In genomic region chr17:85616526-85617500, GRCm38 (mm10) we compare ENCODE assay signal across 19 mouse cellular contexts. TPM values are rescaled to one million over a fixed set of nuclear protein-coding genes. Genes with fewer than 3 reads are reported as not detected.
DNase-seq lines count a peak whose midpoint lies in the region; ATAC-seq and TF ChIP-seq lines count a peak whose summit lies in the region.
"Had no signal": no experiment of that assay in that cellular context is flagged by ENCODE, and none has a peak within 500 bp of the region (broad histone marks: within the 10 kb centered on the region; RNA-seq: fewer than 3 reads in every experiment).

No protein-coding gene starts in this region.

- intact Hi-C loops in gastrocnemius, postnatal 36 days (cut with DNase I) = no loop called here

- no peak for TF ChIP-seq CTCF in liver, postnatal 0 days (IDR thresholded peaks at IDR 0.05; ENCODE audit: low read depth)

- peaks cover 100% of the 10 kb centered on the region for H3K27me3 ChIP-seq in neural tube, embryonic 15.5 days (replicated peaks)
- peaks cover 99% of the 10 kb centered on the region for H3K27me3 ChIP-seq in embryonic facial prominence, embryonic 14.5 days (replicated peaks; ENCODE audit: control insufficient read depth, insufficient read depth, low read length)
- H3K27me3 ChIP-seq in limb, embryonic 11.5 days (ENCODE audit: control insufficient read depth, insufficient read depth, low read length) = peaks cover 100% of the 10 kb centered on the region
- peaks cover 97% of the 10 kb centered on the region for H3K27me3 ChIP-seq in intestine, embryonic 16.5 days (replicated peaks; ENCODE audit: control insufficient read depth, insufficient read depth, low read length)
- H3K27me3 ChIP-seq in liver, postnatal 0 days (ENCODE audit: insufficient read depth, low read length) = peaks cover 100% of the 10 kb centered on the region

- H3K4me3 ChIP-seq in neural tube, embryonic 15.5 days (replicated peaks) = no peak overlapping the region; the same call in 1 of the 2 replicates
- H3K4me3 ChIP-seq in embryonic facial prominence, embryonic 14.5 days (ENCODE audit: low read depth, low read length) = peak overlapping the region; percentile 38
- H3K4me3 ChIP-seq in limb, embryonic 11.5 days (ENCODE audit: low read depth, low read length) = no peak overlapping the region
- no peak overlapping the region for H3K4me3 ChIP-seq in intestine, embryonic 16.5 days (ENCODE audit: low read length)
- H3K4me3 ChIP-seq in liver, postnatal 0 days (ENCODE audit: low read depth, low read length) = no peak overlapping the region

- under 1% methylated on average over 41 of the region's 41 CpGs for WGBS in neural tube, embryonic 15.5 days
- 1% methylated on average over 41 of the region's 41 CpGs for WGBS in embryonic facial prominence, embryonic 14.5 days
- under 1% methylated on average over 41 of the region's 41 CpGs for WGBS in limb, embryonic 11.5 days
- WGBS in intestine, embryonic 16.5 days = under 1% methylated on average over 41 of the region's 41 CpGs
- WGBS in liver, postnatal 0 days (ENCODE audit: insufficient replicate concordance) = 4% methylated on average over 41 of the region's 41 CpGs

- no peak overlapping the region for H3K4me2 ChIP-seq in neural tube, embryonic 15.5 days
- peak overlapping the region; percentile 43; the same call in 1 of the 2 replicates for H3K4me2 ChIP-seq in embryonic facial prominence, embryonic 14.5 days (ENCODE audit: low read depth, low read length)
- no peak overlapping the region for H3K4me2 ChIP-seq in limb, embryonic 11.5 days (ENCODE audit: low read depth, severe bottlenecking)
- H3K4me2 ChIP-seq in intestine, embryonic 16.5 days (ENCODE audit: low read depth, low read length) = no peak overlapping the region
- no peak overlapping the region for H3K4me2 ChIP-seq in liver, postnatal 0 days (ENCODE audit: low read depth, low read length)

- H3K36me3 ChIP-seq in neural tube, embryonic 15.5 days = no peaks in the 10 kb centered on the region
- H3K36me3 ChIP-seq in embryonic facial prominence, embryonic 14.5 days (ENCODE audit: control insufficient read depth, insufficient read depth, low read length) = no peaks in the 10 kb centered on the region
- no peaks in the 10 kb centered on the region for H3K36me3 ChIP-seq in limb, embryonic 11.5 days (ENCODE audit: control insufficient read depth, insufficient read depth, low read length)
- H3K36me3 ChIP-seq in intestine, embryonic 16.5 days (ENCODE audit: control insufficient read depth, insufficient read depth, low read length) = no peaks in the 10 kb centered on the region
- H3K36me3 ChIP-seq in liver, postnatal 0 days (replicated peaks; ENCODE audit: insufficient read depth, low read length) = no peaks in the 10 kb centered on the region

- ATAC-seq in neural tube, embryonic 15.5 days (ENCODE audit: low FRiP score) = no peak
- no peak for ATAC-seq in embryonic facial prominence, embryonic 14.5 days (ENCODE audit: low read depth)
- ATAC-seq in limb, embryonic 11.5 days (ENCODE audit: insufficient number of reproducible peaks, low FRiP score, low TSS enrichment, low read depth) = no peak
- no peak for ATAC-seq in intestine, embryonic 16.5 days
- no peak for ATAC-seq in liver, postnatal 0 days
- ATAC-seq: inflammation-experienced regulatory T-cells, adult 6 months; lung, postnatal 0 days; Patski had no signal

- H3K4me1 ChIP-seq in neural tube, embryonic 15.5 days = peaks cover 26% of the 10 kb centered on the region
- peaks cover 15% of the 10 kb centered on the region; the same call in 1 of the 2 replicates for H3K4me1 ChIP-seq in embryonic facial prominence, embryonic 14.5 days (ENCODE audit: control insufficient read depth, insufficient read depth, low read length)
- H3K4me1 ChIP-seq in limb, embryonic 11.5 days (ENCODE audit: control insufficient read depth, insufficient read depth, low read length) = peaks cover 7% of the 10 kb centered on the region; the same call in 1 of the 2 replicates
- H3K4me1 ChIP-seq in intestine, embryonic 16.5 days (ENCODE audit: control insufficient read depth, insufficient read depth, low read length) = peaks cover 9% of the 10 kb centered on the region
- 0 out of 2 replicates have a peak, but pooled peaks cover 4% of the 10 kb centered on the region for H3K4me1 ChIP-seq in liver, postnatal 0 days (ENCODE audit: insufficient read depth)

- no peak for TF ChIP-seq EP300 in liver, postnatal 0 days (IDR thresholded peaks at IDR 0.05; ENCODE audit: low read depth)

- H3K9me3 ChIP-seq in neural tube, embryonic 15.5 days (replicated peaks) = no peaks in the 10 kb centered on the region
- H3K9me3 ChIP-seq in embryonic facial prominence, embryonic 14.5 days (ENCODE audit: control insufficient read depth, low read length) = no peaks in the 10 kb centered on the region
- H3K9me3 ChIP-seq in limb, embryonic 11.5 days (ENCODE audit: control insufficient read depth, low read length) = no peaks in the 10 kb centered on the region
- no peaks in the 10 kb centered on the region for H3K9me3 ChIP-seq in intestine, embryonic 16.5 days (ENCODE audit: control insufficient read depth, low read length)
- H3K9me3 ChIP-seq in liver, postnatal 0 days (ENCODE audit: low read length) = no peaks in the 10 kb centered on the region

- H3K9ac ChIP-seq in neural tube, embryonic 15.5 days (replicated peaks) = no peak overlapping the region
- H3K9ac ChIP-seq in embryonic facial prominence, embryonic 14.5 days (ENCODE audit: low read depth, low read length) = peak overlapping the region; percentile 40
- no peak overlapping the region for H3K9ac ChIP-seq in limb, embryonic 11.5 days (ENCODE audit: low read length)
- no peak overlapping the region for H3K9ac ChIP-seq in intestine, embryonic 16.5 days (ENCODE audit: low read depth, low read length)
- H3K9ac ChIP-seq in liver, postnatal 0 days (replicated peaks) = no peak overlapping the region

- no peak overlapping the region for H3K27ac ChIP-seq in neural tube, embryonic 15.5 days (replicated peaks)
- peak overlapping the region; percentile 63; the same call in 1 of the 2 replicates for H3K27ac ChIP-seq in embryonic facial prominence, embryonic 14.5 days (replicated peaks; ENCODE audit: low read depth, low read length)
- H3K27ac ChIP-seq in limb, embryonic 11.5 days (replicated peaks; ENCODE audit: low read depth, low read length) = no peak overlapping the region
- H3K27ac ChIP-seq in intestine, embryonic 16.5 days (ENCODE audit: low read length) = no peak overlapping the region
- H3K27ac ChIP-seq in liver, postnatal 0 days (ENCODE audit: low read depth) = no peak overlapping the region

- DNase-seq in neural tube, embryonic 10.5 days (ENCODE audit: extremely low spot score, low spot score) = peak; percentile 52
- DNase-seq in embryonic facial prominence, embryonic 14.5 days (ENCODE audit: low spot score) = no peak
- DNase-seq in limb, embryonic 11.5 days (ENCODE audit: low spot score) = peak; percentile 55
- DNase-seq in retina, postnatal 1 day = peak; percentile 96
- DNase-seq in liver, postnatal 0 days = no peak
- DNase-seq in gastrocnemius, postnatal 36 days = no peak
- DNase-seq: adrenal gland, adult 2 months; cerebellum, postnatal 14 days; gastrocnemius, postnatal 14 days; kidney, postnatal 36 days had no signal

RNA-seq across cellular contexts. Expression of gene Six3, which starts 3.4 kb away (rescaled TPM):
- not detected in 2 replicates for polyA plus RNA-seq in neural tube, embryonic 15.5 days (2015; fragmentation: Nextera tagmentation; extraction: Ambion mirVana)
- 2.1 and 2.4 TPM in 2 replicates for polyA plus RNA-seq in embryonic facial prominence, embryonic 14.5 days (2014; fragmentation: Nextera tagmentation; extraction: Ambion mirVana)
- polyA plus RNA-seq in limb, embryonic 11.5 days (2014; fragmentation: Nextera tagmentation; extraction: Ambion mirVana) = not detected in 2 replicates
- not detected in 2 replicates for polyA plus RNA-seq in intestine, embryonic 16.5 days (2015; fragmentation: Nextera tagmentation; extraction: Ambion mirVana)
- polyA plus RNA-seq in liver, postnatal 0 days (2015; fragmentation: Nextera tagmentation; extraction: Ambion mirVana) = not detected in 2 replicates
- total RNA-seq in gastrocnemius, postnatal 36 days (2021) = not detected
- total RNA-seq: adrenal gland, adult 2 months; gastrocnemius, postnatal 14 days; liver, adult 2 months had no signal
- polyA plus RNA-seq: adrenal gland, adult 2 months; heart, embryonic 16.5 days; liver, adult 2 months; lung, postnatal 0 days; small intestine, adult 2 months; stomach, embryonic 16.5 days had no signal

Comparison
In these comparisons a context has a peak if more than half of its experiments do, and no peak if none do; other contexts are left out.
1. DNase-seq: peak in neural tube, embryonic 10.5 days (single experiment), limb, embryonic 11.5 days (single experiment) and retina, postnatal 1 day (single experiment); none in embryonic facial prominence, embryonic 14.5 days (single experiment), liver, postnatal 0 days (single experiment) and gastrocnemius, postnatal 36 days (0 of 2).